Mouse (Mus musculus): ENCODE measurements around the gene Nanos1.
A peak's percentile ranks its signal among the peaks of the same experiment; 100 is the strongest.

The Nanos1 gene

DNA sequence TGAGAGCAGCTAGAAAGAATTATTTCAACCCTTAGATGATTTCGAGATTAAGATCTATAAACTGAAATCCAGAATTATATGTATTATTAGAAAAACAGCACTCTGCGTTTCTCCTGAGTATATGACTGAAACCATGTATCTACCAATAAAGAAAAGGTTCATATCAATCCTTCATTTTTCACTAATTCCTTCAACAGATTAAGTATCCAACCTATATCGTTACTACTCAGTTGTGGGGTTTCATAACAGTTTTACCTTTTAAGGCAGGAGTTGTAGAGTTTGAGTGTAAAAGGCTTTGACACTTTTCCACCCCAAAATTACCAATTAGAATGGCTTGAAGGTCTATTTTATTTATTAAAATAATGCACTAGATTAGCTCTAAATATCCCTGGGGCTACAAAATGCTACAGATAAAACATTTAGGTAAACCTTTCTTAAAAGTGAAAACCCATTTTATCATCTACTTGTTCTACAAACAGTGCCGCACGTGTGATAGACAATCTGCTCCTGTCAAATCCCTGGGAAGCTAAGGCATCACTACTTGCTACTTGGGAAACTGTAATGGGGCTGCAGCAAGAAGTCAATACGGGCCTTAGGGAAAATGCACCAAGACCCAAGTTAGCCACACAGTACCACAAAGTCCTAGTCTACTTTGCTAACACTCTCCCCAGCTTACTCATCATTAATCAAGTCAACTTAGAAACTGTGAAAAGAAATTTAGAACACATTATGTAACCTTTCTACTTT is 32.6 kb downstream of the Nanos1 start:
- DNase-seq (ENCODE audit: low spot score in 2 of 2) = no peak

DNA sequence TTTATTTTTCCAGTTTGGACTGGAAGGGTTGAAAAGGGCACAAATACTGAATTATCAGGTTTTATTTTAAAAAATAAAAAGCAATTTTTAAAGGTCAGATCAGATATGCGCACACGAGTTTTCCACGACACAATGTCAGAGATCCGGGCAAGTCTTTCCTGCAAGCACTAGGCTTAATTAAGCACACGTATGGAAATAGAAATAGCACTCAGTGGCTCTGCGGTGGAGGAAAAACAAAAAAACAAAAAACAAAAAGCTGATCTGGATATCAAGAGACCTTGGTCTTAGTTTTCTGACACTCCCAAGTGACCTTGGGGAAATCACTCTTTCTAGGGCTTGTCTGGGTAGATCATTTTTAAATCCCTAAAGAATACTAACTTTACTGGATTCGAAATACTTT is 33.7 kb downstream of the Nanos1 start:
- DNase-seq (ENCODE audit: low spot score in 2 of 2) = no peak

- DNase-seq (ENCODE audit: low spot score in 2 of 2) = peak; percentile 8 to 28
Observed at GRCm38 (mm10) chr19:60789919-60790506, 34.2 kb downstream of the Nanos1 start.

DNA sequence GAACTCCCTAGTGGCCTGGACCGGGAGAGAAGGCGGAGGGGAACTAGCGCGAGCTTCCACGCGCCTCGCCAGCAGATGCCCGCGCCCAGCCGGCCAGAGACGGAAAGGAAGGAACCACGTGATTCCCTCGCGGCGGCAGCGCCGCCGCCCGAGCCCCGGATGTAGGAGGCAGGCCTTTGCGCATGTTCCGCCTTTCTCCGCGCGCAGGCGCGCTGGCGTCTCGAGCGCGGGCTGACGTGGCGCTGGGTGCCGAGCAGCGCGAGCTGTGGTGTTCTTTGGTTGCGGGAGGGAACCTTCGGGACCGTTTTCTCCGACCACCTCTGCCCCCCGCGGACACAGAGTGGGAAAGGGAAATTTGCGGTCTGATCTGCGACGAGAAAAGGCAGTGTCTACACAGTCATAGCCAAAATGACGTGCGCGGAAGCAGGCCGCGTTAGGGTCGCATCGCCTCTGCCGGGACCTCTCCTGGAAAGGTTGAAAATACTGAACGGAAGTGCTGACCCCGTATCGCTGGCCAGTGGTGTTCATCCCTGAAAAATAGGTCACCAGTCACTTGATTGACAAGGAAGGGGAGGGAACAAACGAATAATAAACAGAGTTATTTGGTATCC is 34.9 kb downstream of the Nanos1 start, which contains the start of gene Eif3a:
Gene Eif3a, minus strand, starts transcription at position 108 of the 611 bp plus-strand sequence.
- DNase-seq (ENCODE audit: low spot score in 2 of 2) = peak; percentile 80 to 93

GRCm38 (mm10) chr19:60791164-60791563 is 35.4 kb downstream of the Nanos1 start:
- DNase-seq (ENCODE audit: low spot score in 2 of 2) = no peak

DNA sequence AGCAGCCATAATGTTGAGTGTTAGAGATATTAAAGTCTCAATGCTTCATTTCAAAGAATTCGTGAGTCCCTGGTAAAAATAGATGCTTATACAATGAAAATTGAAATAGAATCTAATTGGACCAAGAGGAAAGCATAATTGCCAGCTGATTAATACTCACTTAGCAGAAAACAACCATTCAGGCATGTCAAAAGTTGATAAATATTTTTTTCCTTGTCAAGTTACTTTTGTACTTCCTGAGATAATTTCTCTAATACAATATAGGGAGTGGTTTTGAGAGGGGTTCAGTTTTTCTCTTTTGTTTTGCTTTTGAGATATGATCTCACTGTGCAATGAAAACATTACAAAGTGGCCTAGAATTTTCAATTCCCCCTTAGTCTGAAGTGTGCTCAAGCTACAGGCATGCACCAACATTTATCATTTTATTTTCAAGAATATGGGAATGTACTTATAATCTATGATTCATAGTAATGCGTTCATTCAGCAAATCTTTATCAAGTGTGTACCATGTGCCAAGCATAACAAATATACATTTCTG is 37.5 kb downstream of the Nanos1 start:
- no peak for DNase-seq (ENCODE audit: low spot score in 2 of 2)

- DNase-seq (ENCODE audit: low spot score in 2 of 2) = no peak
Observed at GRCm38 (mm10) chr19:60795244-60795643, 39.5 kb downstream of the Nanos1 start.

DNA sequence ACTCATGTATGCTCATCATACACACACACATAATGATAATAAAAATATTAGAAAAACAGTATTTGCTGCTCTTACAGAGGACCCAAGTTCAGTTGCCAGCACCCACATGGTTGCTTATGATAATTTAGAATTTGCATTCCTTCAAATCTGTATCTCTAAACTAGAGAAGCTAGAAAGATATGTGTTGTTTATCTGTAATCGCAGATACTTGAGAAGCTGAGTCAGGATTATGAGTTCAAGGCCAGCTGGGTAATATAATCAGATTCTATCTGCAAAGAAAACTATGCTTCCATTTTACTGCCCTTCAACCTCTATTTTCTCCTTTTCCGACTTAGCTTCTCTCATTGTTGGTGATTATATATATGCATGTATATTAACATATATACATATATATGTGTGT is 41.6 kb downstream of the Nanos1 start:
- no peak for DNase-seq (ENCODE audit: low spot score in 2 of 2)

GRCm38 (mm10) chr19:60799867-60800569 is 44.2 kb downstream of the Nanos1 start:
- DNase-seq (ENCODE audit: low spot score in 2 of 2) = no peak

- no peak for DNase-seq (ENCODE audit: low spot score in 2 of 2)
Observed at GRCm38 (mm10) chr19:60804903-60805302, 49.1 kb downstream of the Nanos1 start.

Measured in left cerebral cortex, adult 9 months (tissue).